Mouse (Mus musculus) stomach, postnatal 0 days (tissue): Measurements from ENCODE around the gene Ppig. TPM values are rescaled to one million over a fixed set of nuclear protein-coding genes. Genes with fewer than 3 reads are reported as not detected.

Experiments
- ATAC-seq: fragments of 200-750 bp; cut with Nextera tagmentation; 2 replicates; pipeline ENCODE4 v1.8.0; 2017; ENCODE audit not compliant: low FRiP score, low TSS enrichment
- DNase-seq: peaks from one replicate; pipeline ENCODE4 v3.0.0-alpha.2; 2016; ENCODE audit warnings: low spot score
- H3K27ac ChIP-seq: fragments of 300-500 bp; sonication (generic); replicated peaks from 2 replicates; pipeline ENCODE4 v1.5.1; 2014; ENCODE audit warnings: mild to moderate bottlenecking, control low read depth
- H3K27me3 ChIP-seq: fragments of 300-500 bp; sonication (generic); 2 replicates; pipeline ENCODE4 v1.6.1; 2014; ENCODE audit warnings: low read length; ENCODE audit not compliant: control insufficient read depth, insufficient read depth
- H3K36me3 ChIP-seq: fragments of 300-500 bp; sonication (generic); 2 replicates; pipeline ENCODE4 v1.6.1; 2014; ENCODE audit warnings: low read length, mixed read lengths; ENCODE audit not compliant: control insufficient read depth, insufficient read depth
- H3K4me1 ChIP-seq: fragments of 300-500 bp; sonication (generic); replicated peaks from 2 replicates; pipeline ENCODE4 v1.6.1; 2014; ENCODE audit warnings: antibody characterized with exemption; ENCODE audit not compliant: control insufficient read depth, insufficient read depth
- H3K4me2 ChIP-seq: fragments of 300-500 bp; sonication (generic); replicated peaks from 2 replicates; pipeline ENCODE4 v1.6.1; 2014; ENCODE audit warnings: low read depth, mild to moderate bottlenecking, control low read depth, moderate library complexity
- H3K4me3 ChIP-seq: fragments of 300-500 bp; sonication (generic); 2 replicates; pipeline ENCODE4 v1.5.1; 2014; ENCODE audit warnings: low read depth, low read length, control low read depth
- H3K9ac ChIP-seq: fragments of 300-500 bp; sonication (generic); 2 replicates; pipeline ENCODE4 v1.6.1; 2014; ENCODE audit warnings: mild to moderate bottlenecking, low read length, control low read depth, mixed read lengths
- H3K9me3 ChIP-seq: fragments of 300-500 bp; sonication (generic); 2 replicates; pipeline ENCODE4 v1.6.1; 2016; ENCODE audit warnings: low read length; ENCODE audit not compliant: control insufficient read depth
- CTCF ChIP-seq: IDR thresholded peaks from 2 replicates; pipeline ENCODE4 v1.5.1; 2016; ENCODE audit warnings: antibody characterized with exemption, low read depth, mild to moderate bottlenecking, moderate library complexity
- EP300 ChIP-seq: optimal IDR thresholded peaks from 2 replicates; pipeline ENCODE3; 2016; ENCODE audit warnings: antibody characterized with exemption
- WGBS: fragments of 180-500 bp; shearing (Covaris S2); extraction: QIAGEN DNeasy Blood & Tissue Kit; methylation state at CpG from one replicate; pipeline ENCODE4 v1.1.7; 2014; 5-methylcytosine and 5-hydroxymethylcytosine counted together
- polyA plus RNA-seq: library from polyadenylated mRNA; unstranded; fragments of >200 nt; fragmentation: Nextera tagmentation; extraction: Ambion mirVana; gene quantifications from 2 replicates; pipeline ENCODE4 v1.2.1, GENCODE M21; 2015

The Ppig gene
- polyA plus RNA-seq, 1 experiment from 2014 or later: 83.7 TPM

GRCm38 (mm10) chr2:69790285-69790684 lies 67.9 kb downstream of the Ppig start:
- Histone ChIP-seq H3K4me2 (peak overlapping the region; percentile 65), H3K36me3 (peaks cover 2% of the 10 kb centered on the region; the same call in 1 of the 2 replicates), H3K9me3 (no peaks in the 10 kb centered on the region), H3K27me3 (no peaks in the 10 kb centered on the region), H3K4me3 (peak overlapping the region; percentile 63), H3K27ac (peak overlapping the region; percentile 87; the same call in 1 of the 2 replicates), H3K9ac (no peak overlapping the region), H3K4me1 (no peaks in the 10 kb centered on the region)
- 1% methylated on average over 10 of the region's 10 CpGs for WGBS
- ATAC-seq (peak; percentile 72; the same call in 1 of the 2 replicates), DNase-seq (peak; percentile 91)
- TF ChIP-seq EP300 (no peak), CTCF (peak; percentile 89)

- Histone ChIP-seq H3K9me3 (no peaks in the 10 kb centered on the region), H3K27ac (no peak overlapping the region), H3K4me1 (no peaks in the 10 kb centered on the region), H3K4me2 (peak overlapping the region; percentile 65), H3K36me3 (peaks cover 6% of the 10 kb centered on the region; the same call in 1 of the 2 replicates), H3K27me3 (no peaks in the 10 kb centered on the region), H3K4me3 (peak overlapping the region; percentile 63; the same call in 1 of the 2 replicates), H3K9ac (no peak overlapping the region)
- no peak for TF ChIP-seq EP300
- no peak for TF ChIP-seq CTCF
- WGBS: 69% methylated on average over 4 of the region's 4 CpGs
- no peak for ATAC-seq
- DNase-seq: no peak
Measured at GRCm38 (mm10) chr2:69790722-69791121, 68.4 kb downstream of the Ppig start.

GRCm38 (mm10) chr2:69802911-69803312 lies 80.6 kb downstream of the Ppig start:
- H3K36me3 ChIP-seq: no peaks in the 10 kb centered on the region
- 47% methylated on average over 5 of the region's 5 CpGs for WGBS
- H3K27ac ChIP-seq: no peak overlapping the region
- ATAC-seq (peak; percentile 92), DNase-seq (peak; percentile 81)
- no peak overlapping the region for H3K4me3 ChIP-seq
- TF ChIP-seq CTCF (peak; percentile 80), EP300 (no peak)
- H3K4me2 ChIP-seq: no peak overlapping the region
- no peaks in the 10 kb centered on the region for H3K9me3 ChIP-seq
- H3K9ac ChIP-seq: no peak overlapping the region
- H3K27me3 ChIP-seq: no peaks in the 10 kb centered on the region
- H3K4me1 ChIP-seq: no peaks in the 10 kb centered on the region

Other genes with a start within 250 kb of the Ppig start
- 0.29 TPM in 2 replicates for gene Lrp2, start 136.5 kb upstream of the Ppig start, polyA plus RNA-seq
- 10.3 and 10.4 TPM in 2 replicates for gene Bbs5, start 75.4 kb upstream of the Ppig start, polyA plus RNA-seq
- 0.28 and 0.67 TPM in 2 replicates for gene Klhl41, start 52.4 kb upstream of the Ppig start, polyA plus RNA-seq
- 5.6 and 5.7 TPM in 2 replicates for gene Fastkd1, start 9.0 kb upstream of the Ppig start, polyA plus RNA-seq
- 0.70 and 0.96 TPM in 2 replicates for gene Ccdc173, start 67.0 kb downstream of the Ppig start, polyA plus RNA-seq
- 19.0 and 19.3 TPM in 2 replicates for gene Phospho2, start 67.1 kb downstream of the Ppig start, polyA plus RNA-seq
- gene Klhl23, start 99.4 kb downstream of the Ppig start, polyA plus RNA-seq: 21.4 and 25.1 TPM in 2 replicates
- 161 and 203 TPM in 2 replicates for gene Ssb, start 139.0 kb downstream of the Ppig start, polyA plus RNA-seq
- gene Mettl5, start 163.1 kb downstream of the Ppig start, polyA plus RNA-seq: 29.4 and 32.0 TPM in 2 replicates
- gene Ubr3, start 174.7 kb downstream of the Ppig start, polyA plus RNA-seq: 7.9 and 9.0 TPM in 2 replicates